Mouse (Mus musculus) cerebellum, postnatal 10 days (tissue): ENCODE measurements around the gene Stmnd1.
"Not testable (repeated sequence)": the region's sequence is repeated elsewhere in the genome, so short reads cannot be mapped to it uniquely, and the experiment has no call there.

Experiments
- DNase-seq, 2 experiments: peaks; one replicate each; pipeline ENCODE4 v3.0.0; 2021; ENCODE audit warnings: mixed read lengths in 2 of 2

Gene Stmnd1

DNA sequence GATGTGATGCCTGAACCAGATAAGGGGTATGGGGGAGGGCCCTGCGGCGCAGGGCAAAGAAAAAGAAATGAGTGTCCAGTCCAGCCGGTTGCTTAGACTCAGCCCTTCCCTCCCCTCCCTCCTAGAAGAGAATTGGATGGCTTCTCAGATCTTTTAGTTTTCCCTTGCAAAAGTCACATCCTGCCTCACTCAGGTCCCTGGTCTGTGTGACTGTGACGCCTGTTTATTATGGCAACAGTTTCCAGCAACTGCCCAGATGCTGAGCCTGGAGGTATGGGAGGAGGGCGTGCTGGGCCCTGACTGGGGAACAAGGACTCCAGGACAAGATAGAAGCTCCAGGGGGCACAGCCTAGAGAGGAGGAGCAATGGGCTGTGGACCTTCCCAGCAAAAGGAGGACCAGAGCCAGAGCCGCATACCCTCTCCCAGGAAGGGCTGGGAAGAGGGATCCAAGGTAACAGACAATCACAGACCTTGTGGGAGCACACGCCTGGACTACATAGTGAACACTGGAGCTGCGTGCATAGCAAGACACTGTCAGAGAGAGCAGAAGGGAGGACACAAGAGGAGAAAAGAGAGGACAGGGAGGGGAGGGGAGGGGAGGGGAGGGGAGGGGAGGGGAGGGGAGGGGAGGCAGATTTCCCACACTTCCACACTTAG lies at the start of gene Stmnd1:
TSS of gene Stmnd1 (plus strand) at position 269 of the 658 bp plus-strand sequence.
- DNase-seq: no peak

DNA sequence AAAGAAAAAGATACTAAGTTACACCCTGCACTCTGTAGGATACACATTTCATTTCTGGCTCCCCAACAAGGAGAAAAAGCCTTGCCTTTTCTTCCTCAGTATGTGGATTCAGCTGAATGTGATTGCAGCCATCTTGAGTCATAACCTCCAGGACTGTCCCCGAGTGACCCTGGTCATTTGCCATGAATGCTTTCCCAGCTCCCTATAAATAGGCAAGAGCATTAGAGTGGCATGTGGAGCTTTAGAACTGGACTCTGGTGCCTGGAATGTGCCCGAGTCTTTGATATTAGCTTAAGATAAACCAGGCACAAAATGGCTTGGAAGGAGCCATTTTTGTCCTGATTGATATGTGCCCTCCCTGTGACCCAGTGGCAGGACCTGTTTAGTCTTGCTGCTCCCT lies 46.6 kb upstream of the Stmnd1 start:
- peak in 1 of 2 experiments; percentile 21 for DNase-seq

DNA sequence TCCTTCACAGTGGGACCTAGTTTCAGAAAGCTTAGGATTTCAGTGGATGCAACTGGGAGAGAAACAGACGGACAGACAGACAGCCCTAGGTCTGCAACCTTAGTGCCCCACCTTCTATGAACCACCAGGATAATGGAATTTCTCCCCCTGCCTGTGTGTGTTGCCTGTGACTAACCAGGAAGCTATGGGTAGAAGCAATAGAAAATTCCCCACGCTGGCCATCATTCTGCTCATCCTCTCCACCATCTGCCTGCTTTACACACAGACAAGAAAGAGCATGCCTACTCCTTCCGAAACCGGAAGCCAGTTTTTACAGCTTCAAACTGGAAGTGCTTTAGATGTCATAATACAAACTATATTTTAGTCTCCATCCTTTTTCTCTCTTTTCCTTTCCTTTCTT lies 46.0 kb upstream of the Stmnd1 start:
- DNase-seq: no peak

- DNase-seq: not testable (repeated sequence)
These were observed 44.8 kb upstream of the Stmnd1 start for GRCm38 (mm10) chr13:46228750-46229149.

GRCm38 (mm10) chr13:46231514-46232085 lies 41.9 kb upstream of the Stmnd1 start:
- DNase-seq: peak; percentile 75 to 77

DNA sequence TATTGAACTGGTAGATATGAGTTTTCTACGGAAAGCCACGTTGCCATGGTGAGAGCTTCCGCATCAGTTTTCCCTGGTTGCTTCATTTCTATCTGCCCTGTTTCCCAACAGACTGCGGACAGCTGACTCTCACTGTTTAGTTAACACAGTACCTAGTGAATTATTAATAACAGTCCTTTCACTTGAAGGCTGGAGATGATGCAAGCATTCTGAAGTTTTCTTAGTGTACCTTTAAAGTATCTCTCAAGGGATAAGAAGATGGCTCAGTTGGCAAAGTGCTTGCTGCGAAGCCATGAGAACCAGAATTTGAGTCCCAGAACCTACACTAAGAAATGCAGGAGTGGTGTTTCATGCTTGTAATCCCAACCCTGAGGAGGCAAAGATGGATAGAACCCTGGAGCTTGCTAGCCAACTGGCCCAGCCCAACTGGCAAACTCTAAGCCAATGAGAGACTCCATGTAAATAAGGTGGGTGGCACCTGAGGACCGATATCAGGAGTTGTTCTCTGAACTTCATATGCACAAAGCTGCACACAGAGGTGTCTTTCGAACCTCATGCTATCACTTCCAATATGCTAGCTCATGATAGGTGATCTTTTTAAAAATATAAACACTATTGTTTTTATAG lies 35.7 kb upstream of the Stmnd1 start:
- DNase-seq: no peak

GRCm38 (mm10) chr13:46238796-46239195 lies 34.7 kb upstream of the Stmnd1 start:
- DNase-seq: peak; percentile 39 to 62

- no peak for DNase-seq
These were observed 31.9 kb upstream of the Stmnd1 start for GRCm38 (mm10) chr13:46241391-46242188.

GRCm38 (mm10) chr13:46253753-46254152 lies 19.8 kb upstream of the Stmnd1 start:
- DNase-seq: no peak

- no peak for DNase-seq
These were observed 19.4 kb upstream of the Stmnd1 start for GRCm38 (mm10) chr13:46254171-46254570.

- DNase-seq: no peak
These were observed 17.9 kb upstream of the Stmnd1 start for GRCm38 (mm10) chr13:46255616-46256015.

DNA sequence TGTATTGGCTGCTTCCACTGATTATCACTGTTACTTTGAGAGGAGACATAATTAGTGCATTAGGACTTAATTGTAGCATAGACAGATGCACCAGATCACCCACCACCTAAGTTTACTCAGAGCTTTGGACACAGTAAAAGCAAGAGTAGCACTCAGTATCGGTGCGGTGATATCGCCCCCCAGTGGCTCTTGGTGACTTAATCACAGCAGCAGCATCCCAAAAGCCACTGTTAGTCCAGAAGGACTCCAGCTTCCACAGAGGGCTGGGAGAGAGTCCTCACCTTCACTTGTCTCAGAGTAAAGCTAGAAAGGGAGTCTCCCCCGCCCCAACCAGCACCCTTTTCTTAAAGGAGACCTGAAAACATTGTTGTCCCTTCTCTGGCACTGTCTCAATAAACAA lies 15.7 kb upstream of the Stmnd1 start:
- peak; percentile 87 for DNase-seq

GRCm38 (mm10) chr13:46259526-46259925 lies 14.0 kb upstream of the Stmnd1 start:
- DNase-seq: no peak

- DNase-seq: no peak
These were observed 12.3 kb upstream of the Stmnd1 start for GRCm38 (mm10) chr13:46261244-46261643.

DNA sequence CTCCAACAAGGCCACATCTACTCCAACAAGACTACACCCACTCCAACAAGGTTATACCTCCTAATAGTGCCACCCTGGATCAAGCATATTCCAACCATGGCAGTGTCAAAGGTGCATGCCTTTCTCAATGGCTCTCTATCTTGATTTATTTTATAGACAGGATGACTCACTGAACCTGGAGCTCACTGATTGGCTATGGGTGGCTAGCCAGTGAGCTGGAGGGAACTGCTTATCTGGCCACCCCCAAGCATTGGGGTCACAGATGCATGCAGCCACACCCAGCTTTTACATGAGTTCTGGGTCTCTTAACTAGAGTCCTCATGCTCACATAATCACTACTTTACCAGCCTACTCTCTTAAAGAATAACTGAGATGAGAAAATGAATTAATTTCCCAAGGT lies 5.7 kb upstream of the Stmnd1 start:
- DNase-seq: no peak

GRCm38 (mm10) chr13:46268341-46268740 lies 5.2 kb upstream of the Stmnd1 start:
- DNase-seq: no peak

- DNase-seq: peak; percentile 54 to 57
These were observed 4.6 kb upstream of the Stmnd1 start for GRCm38 (mm10) chr13:46268815-46269445.

DNA sequence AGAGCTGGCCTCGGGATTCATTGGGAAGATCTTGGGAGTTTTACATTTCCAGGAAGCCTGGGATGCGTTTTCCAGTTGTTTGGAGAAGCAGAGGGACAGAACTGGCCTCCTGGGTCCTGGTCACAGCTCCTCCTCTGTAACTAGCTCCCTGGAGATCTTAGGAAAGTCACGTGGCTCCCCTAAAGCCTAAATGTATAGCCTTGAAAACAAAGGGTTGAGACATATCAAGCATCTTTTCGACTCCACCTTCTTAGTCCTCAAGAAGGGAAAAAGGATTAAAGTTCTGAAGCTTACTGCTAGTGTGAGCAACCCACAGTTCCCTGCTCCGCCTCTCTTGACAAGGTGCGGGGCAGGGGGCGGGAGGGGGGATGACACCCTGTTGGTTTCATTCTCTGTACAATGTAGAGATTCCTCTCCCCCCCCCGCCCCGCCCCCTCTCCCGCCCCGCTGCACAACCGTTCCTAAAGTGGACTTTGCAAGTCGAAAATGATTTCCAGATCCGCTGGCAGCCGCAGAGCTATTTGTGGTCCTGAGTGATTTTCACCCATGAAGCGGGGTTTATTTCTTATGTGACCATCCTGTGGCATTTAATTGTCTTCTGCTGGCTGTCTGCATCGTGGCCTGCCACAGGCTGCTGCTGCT lies 589 bp upstream of the Stmnd1 start:
- DNase-seq: no peak

GRCm38 (mm10) chr13:46275701-46276100 lies 2.2 kb downstream of the Stmnd1 start:
- no peak for DNase-seq

- no peak for DNase-seq
These were observed 9.0 kb downstream of the Stmnd1 start for GRCm38 (mm10) chr13:46282543-46282942.

- DNase-seq: no peak
These were observed 14.3 kb downstream of the Stmnd1 start for GRCm38 (mm10) chr13:46287801-46288200.

DNA sequence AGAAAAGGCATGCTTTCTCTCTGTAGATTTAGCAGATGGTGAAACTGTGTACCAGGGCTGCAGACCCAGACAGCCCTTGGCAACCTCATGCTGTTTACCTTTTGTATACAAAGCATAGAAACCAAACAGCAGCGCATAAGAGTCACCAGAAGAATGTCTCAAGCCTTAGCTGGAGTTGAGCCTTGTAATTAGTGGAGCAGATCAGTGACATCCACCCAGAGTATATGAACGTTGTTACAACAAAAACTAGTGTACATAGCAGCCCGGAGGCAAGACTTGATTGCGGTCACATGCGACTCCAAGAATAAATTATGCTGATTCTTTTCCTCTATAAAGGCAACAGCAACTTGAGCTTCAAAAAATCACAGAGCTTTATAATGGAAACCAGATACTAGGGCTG lies 14.9 kb downstream of the Stmnd1 start:
- DNase-seq: no peak
